Mouse (Mus musculus) left cerebral cortex, postnatal 10 days (tissue): ENCODE measurements around the gene Prtg. TPM values are rescaled to one million over a fixed set of nuclear protein-coding genes. Genes with fewer than 3 reads are reported as not detected.
A peak's percentile ranks its signal among the peaks of the same experiment; 100 is the strongest.

Experiments used
- DNase-seq, 2 experiments: peaks; one replicate each; pipeline ENCODE4 v3.0.0; 2021 to 2022; ENCODE audit warnings: low spot score in 2 of 2, mixed read lengths in 1 of 2; ENCODE audit errors: extremely low spot score in 1 of 2
- intact Hi-C: fragments of 180-260 bp; cut with DNase I; formaldehyde crosslinking; loops from one replicate; pipeline ENCODE4 v1.15.1; 2025
- total RNA-seq, 2 experiments: library from RNA; stranded (reverse); gene quantifications; 2 replicates each; pipeline ENCODE4 v1.2.3; 2021

The Prtg gene
- under 1 TPM; 0.63 to 0.66 TPM for total RNA-seq

DNA sequence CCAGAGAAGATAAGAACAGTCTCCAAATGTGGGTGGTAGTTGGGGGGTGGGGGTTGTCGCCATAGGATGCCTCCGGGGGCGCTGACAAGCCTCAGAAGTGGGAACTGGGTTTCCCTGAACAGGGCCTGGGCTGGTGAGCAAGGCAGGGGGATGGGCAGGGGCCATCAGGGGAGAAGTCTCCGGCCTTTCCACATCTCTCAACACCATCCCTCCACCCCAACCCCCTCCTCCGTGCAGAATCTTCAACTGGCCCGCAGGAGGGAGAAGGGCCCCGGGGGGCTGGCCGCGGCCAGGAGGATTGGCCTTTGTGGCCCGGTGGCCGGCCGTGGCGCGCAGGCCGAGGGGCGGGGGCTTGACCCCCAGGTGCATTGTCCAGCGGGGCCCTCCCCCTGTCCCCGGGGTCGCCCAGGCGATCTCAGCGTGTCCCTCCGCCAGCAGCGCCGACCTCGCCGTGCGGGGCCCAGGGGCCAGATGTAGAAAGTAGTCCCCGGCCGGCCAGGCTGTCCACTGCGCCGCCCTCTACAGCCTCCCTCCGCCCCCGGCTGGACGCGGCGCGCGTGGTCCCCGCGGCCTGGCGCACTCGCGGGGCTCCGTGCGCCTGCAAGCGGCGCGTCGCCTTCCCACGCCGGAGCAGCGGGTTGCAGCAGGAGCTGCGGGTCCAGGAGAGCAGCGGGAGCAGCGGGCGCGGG is at the start of gene Prtg:
Gene Prtg (plus strand): TSS at position 144 of the 689 bp plus-strand sequence.
- intact Hi-C loops = loop anchor here (5.0 kb wide), 2 partner anchors 40 to 75 kb away; no protein-coding TSS in a partner anchor

DNA sequence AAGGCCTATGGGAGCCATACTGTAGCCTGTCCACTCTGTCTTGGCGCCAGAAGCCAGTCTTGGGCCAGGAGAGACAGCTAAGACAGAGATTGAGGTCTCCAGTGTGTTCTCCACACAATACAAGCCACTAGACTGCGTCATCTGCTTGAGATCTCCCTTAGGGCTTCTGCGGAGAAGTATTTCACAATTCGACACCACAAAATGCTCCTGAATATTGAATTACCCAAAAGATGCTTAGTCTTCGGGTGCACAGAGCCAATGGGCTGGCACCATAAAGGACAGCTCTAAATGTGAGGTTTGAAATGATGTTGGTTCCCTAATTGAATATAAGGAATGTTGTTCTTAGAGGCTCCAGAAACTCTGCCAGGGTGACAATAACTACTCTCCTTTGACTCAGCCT is 49.5 kb upstream of the Prtg start:
- intact Hi-C loops = no loop called here

More for the DNA sequence above, at the start of gene Prtg:
- peak in 1 of 2 experiments; percentile 71 for DNase-seq

DNA sequence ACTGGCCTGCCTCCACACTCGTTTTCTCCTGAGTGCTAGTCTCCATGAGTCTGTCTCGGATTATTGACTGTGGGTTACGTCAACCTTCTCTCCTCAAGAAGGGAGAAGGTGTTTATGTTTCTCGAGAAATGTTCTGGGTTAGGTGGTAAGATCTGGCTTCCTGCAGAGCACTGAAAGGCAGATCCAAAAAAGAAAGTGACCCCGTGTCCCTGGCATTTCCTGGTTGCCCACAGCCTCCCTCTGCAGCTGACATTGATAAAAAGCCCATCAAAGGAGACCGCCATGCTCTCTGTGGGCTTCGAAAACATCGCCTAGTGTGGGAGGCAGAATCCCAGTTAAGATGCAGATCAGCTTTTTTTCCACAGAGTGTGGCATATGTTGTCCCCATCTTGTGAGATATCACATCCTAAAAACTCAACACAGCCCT is 48.0 kb upstream of the Prtg start:
- intact Hi-C loops = no loop called here

More for the DNA sequence above, 49.5 kb upstream of the Prtg start:
- DNase-seq = no peak

DNA sequence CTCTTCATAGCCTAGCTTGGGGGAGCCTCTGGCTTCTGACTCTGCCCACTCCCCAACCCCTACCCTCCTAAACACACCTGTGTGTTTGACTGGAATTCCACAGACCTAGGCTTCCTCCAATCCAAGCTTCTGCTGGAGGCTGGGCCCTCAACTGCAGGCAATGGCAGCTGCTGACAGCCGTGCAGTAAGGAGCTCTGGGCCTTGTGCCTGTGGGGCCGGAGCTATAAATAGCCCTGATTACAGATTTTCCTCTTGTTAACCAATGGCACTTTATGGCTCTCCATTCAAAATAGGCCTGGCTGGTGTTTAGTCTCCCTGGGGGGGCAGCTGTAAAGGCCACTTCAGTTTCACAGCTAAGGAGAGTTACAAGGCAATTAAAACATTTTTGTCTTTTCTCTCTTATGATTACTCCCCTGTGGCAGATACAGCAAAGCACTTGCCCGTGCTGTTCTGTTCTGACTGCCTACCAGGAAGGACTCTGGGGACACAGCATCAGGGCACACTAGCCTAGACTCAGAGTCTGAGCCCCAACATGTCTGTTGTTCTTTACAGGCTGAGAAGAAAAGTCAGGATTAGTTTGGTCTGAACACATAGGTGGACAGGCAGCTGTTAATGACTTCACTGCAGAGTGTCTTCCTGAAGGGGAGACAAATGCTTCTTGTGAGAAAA is 43.5 kb upstream of the Prtg start:
- intact Hi-C loops = no loop called here
- no peak for DNase-seq

More for the DNA sequence above, 48.0 kb upstream of the Prtg start:
- DNase-seq = peak in 1 of 2 experiments; percentile 35

DNA sequence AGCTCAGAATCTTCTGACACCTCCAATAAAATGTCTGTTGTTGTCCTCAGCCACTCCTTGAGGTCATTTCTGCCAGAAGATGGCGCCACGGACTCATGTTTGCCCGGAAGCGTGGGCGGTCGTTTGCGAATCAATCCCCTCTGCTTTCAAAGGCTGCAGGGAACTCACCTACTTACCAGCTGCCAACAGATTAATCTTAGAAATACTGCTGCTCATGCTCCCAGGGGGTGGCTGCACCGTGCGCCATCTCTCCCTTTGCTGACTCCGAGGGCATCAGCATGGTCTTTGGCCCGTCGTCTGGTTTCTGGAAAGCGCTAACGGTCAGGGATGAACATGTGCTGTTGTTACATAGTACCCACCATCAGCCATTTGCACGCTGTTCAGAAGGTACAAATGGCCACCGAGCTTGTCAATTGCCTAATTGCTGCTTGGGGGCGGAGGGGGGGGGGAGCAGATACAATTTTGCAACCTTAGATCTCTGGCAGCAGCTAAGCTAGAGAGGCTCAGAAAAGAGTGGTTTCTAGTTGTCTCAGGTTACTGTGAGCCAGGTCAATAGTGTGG is 39.8 kb upstream of the Prtg start:
- intact Hi-C loops = loop anchor here (5.0 kb wide), 2 partner anchors 40 to 115 kb away; partner anchors contain the start of gene Prtg
- peak; percentile 87 to 92 for DNase-seq

DNA sequence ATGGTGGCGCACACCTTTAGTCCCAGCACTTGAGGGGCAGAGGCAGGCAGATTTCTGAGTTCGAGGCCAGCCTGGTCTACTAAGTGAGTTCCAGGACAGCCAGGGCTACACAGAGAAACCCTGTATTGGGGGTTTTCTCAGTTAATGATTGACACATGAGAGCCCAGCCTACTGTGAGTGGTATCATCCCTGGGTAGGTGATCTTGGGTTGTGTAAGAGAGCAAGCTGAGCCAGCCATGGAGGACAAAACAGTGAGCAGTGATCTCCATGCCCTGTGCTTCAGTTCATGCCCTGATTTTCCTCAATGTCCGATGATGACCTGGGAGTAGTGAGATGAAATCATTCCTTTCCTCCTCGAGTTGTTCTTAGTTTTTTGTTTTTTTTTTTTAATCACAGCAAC is 31.7 kb upstream of the Prtg start:
- intact Hi-C loops = no loop called here
- DNase-seq = no peak

DNA sequence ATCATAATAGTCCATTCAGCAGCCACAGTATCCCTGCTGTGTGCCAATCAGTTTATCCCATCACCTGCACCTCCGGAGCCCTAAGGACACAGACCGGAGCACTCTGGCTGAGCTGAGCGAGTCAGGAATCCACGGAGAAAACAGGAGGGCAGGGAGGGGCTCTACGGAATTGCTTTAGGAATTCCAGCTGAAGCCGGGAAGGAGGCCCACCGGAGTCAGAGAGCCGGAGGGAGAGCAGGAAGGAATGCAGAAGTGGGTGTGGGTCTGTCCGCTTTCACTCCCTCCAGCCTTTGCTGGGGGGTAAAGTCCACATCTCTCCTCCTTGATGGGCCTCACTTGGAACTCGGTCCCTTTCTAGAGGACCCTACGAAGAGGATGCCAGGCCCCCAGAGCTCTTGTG is 27.7 kb upstream of the Prtg start:
- intact Hi-C loops = no loop called here
- no peak for DNase-seq

DNA sequence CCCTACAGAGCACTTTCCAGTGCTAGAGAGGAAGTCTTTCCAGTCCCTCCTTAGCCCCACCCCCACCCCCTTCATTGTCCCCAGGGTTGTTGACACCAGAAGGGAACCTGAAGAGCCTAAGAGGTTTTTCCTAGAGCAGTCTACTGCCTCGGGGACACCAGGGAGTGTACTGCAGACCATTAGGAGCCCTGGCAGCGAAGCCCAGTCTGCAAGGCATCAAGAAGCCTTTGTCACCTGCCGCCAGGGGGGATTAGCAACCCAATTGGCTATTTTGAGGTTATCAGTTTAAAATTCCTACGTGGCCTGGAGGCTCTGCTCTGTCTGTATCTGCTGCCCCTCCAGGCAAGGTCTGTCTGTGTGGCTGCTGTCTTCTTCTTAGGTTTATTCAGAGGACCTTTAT is 26.9 kb upstream of the Prtg start:
- intact Hi-C loops = no loop called here
- DNase-seq = no peak

DNA sequence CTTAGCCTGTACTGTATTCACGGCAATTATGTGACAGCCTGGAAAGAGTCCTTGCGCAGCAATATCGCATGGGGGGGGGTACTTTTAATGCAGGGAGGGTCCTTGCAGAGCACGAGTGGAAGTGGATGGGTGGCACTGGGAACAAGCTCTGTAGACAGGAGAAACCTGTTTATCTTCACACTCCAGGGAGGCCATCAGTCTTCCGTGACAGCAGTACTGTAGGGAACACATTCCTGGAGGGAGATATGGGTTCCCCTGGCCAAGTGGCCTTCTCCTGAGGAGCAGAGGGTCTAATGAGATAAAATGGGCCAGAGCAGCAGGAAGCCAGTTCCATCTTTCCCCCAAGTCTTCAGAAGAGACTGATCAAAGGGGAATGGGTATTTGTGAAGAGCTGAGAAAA is 26.0 kb upstream of the Prtg start:
- intact Hi-C loops = no loop called here
- no peak for DNase-seq

DNA sequence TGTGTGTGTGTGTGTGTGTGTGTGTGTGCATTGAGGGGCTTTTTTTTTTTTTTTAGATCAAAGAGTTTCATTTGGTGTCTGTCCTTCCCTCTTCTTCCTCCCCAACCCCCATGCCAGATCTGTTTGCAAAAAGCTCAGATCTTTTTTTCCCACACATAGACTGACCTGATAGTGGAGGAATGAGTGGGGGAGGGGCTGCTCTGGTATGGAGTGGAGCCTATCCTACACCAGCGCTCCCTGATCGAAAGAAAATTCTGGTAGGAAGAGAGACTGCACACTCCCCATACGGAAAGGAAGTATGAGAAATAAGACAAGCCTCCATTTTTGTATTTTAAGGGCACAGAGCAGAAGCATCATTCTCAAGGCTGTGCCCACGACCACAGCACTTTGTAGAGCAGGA is 25.2 kb upstream of the Prtg start:
- intact Hi-C loops = no loop called here
- DNase-seq = no peak

DNA sequence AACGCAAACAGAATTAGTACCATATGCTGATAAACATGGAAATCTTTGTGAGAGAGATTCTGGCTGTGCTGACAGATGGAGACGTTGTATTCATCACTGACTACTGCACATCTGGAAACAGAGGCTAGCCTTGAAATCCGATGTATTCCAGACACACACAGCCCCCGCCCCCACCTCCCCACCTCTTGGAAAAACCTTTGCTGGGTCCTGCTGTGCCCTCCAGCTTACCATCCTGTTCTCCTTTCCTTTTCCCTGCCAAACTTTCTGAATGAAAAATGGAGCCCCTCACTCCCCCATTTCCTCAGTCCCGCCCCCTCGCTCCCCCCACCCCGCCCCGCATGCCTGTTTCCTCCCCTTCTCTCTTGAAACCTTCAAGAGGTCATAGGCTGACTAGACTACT is 24.6 kb upstream of the Prtg start:
- intact Hi-C loops = no loop called here
- DNase-seq = no peak

DNA sequence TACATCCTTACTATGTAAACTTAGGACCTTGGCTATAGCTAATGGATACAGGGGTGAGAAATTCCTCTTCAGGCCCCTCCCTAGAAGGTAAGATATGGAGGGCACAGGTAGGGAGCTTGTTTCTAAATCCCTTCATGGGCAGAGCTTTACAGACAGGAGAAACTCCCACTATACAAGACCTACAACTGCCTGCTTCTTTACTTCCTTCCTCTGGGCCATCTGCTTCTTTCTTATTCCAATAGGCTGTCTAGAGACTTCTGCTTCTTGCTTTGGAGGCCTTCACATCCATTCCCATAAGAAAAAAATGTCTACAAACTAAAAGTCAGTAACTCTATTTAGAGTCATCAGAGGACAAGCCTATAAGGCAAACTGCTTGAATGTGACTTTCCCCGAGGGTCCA is 18.9 kb upstream of the Prtg start:
- intact Hi-C loops = no loop called here
- no peak for DNase-seq

DNA sequence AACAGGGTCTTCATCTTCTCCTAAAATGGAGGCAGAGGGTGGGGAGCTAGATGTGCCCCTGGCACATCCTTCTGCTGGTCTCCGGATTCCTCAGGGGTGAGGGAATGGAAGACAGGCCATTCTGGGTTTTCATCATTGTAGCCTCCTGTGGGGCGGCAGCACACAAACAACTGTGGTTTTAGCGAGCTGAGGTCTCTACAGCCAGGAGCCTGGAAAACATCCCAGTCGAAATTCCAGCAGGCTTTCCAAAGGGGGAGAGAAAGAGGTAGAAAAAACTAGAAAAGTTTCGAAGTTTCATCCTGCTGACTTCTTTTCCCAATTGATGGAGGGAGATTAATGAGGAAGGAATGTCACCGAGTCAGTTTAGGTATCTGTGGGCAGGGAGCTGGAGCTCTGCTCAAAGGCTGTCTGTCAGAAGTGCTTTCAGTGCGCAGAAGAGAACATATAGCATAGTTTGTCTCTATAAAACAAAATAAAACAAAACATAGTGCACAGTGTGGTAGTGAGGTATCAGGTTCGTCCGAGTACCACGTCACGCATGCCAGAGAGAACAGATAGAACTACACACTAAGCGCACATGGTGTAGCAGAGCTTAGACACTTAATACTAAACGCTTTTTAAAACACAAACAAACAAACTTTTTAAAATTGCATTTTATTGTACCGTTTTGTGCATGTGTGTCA is 16.0 kb upstream of the Prtg start:
- intact Hi-C loops = no loop called here
- DNase-seq = no peak

DNA sequence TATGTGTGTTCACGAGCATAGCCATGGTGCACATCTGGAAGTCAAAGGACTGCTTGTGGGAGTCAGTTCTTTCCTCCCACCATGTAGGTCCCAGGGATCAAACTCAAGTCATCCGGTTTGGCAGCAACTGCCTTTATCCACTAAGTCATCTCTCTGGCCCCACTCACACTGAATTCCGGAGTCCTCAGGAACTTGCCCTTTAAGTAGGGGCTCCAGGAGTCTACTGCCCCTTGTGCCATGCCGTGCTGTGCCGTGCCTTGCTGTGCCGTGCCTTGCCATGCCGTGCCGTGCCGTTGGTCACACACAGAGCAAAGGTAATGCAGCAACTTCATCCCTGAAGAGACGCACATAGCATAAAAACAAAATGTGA is 15.5 kb upstream of the Prtg start:
- no peak for DNase-seq
- intact Hi-C loops = no loop called here

DNA sequence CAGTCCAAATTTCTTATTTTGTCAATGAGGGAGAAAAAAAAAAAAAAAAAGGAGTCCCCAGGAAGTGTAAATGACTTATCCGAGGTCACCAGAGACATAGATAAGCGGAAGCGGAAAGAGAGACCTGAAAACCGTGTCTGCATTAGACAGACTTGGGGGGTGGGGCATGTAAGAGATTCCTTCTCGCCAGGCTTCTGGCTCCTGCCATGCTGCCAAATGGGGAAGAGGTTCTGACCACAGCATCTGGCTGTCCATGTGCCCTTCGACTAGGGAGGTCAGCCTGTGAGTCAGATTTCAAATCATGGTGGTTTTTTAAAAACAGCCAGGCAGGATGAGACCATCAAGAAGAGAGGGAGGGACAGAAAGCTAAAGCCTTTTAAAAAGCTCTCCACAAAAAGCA is 15.0 kb upstream of the Prtg start:
- DNase-seq = peak in 1 of 2 experiments; percentile 37
- intact Hi-C loops = no loop called here

DNA sequence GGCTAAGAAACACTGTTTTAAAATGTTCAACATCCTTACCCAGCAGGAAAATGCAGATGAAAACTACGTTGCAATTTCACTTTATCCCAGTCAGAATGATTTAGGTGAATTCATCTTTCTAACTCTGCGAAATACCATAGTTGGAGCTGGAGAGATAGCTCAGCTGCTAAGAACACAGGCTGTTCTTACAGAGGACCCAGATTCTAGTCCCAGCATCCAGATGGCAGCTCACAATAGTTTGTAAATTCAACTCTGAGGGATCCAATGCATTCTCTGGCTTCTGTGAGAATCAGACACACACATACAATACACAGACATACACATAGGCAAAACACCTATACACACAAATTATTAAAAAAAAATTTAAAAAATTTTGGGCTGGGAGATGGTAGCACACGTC is 11.4 kb upstream of the Prtg start:
- intact Hi-C loops = no loop called here
- no peak for DNase-seq

DNA sequence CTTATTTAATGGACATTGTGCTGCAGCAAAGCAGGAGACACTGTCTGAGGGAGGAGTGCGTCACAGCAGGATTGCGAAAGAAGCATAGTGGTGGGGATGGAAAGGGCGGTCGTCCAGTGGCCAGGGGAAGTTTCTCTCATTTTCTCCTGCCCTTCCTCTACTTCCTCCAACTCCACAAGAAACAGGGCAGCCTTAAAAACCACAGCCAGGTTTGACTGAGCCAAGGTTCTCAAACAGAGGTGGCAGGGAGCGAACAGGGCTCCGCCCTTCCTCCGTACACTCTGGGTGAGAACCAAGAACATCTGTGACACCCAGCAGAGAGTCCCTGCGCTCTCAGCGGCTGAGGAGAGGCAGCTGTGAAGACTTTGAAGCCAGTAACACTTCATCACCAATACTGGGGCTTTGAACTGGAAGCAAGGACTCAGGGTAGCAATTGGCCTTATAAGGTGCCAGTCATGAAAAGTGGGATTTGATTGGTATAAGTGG is 9.5 kb upstream of the Prtg start:
- peak in 1 of 2 experiments; percentile 32 for DNase-seq
- intact Hi-C loops = no loop called here

DNA sequence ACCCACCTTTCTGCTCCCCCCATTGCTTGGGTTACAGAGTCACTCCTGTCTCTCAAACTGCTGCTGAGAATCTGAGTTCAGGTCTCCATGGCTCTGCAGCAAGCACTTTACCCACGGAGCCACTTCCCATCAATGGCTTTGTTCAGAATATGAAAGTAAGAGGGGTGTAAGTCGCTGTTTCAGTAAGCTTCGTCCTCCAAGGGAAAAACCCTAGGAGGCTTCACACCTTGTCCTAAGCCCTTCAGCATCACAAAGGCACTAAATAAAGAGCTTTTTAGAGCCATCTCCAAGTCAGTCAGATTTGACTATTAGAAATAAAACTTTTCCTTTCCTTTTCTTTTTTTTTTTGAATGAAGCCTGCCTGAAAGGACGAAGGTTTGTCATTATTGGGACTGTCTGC is 3.4 kb upstream of the Prtg start:
- intact Hi-C loops = no loop called here
- DNase-seq = no peak

DNA sequence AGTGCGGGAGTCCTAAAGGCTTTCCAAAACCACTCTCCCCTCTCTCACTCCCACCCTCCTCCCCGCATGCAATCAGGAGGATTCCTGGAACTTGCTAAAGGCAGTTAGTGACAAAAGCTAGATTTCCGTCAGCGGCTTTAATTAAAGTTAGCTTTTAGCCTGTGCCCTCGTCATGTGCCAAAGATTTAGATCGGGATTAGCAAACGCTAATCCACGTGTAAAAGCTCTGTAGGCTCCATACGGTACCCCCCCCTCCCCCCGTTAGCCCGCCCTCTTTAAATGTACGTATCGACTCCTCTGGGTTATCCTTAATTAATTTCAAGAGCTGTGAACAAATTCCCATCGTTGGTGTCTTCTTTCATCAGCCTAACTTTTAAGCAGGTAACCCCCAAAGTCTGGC is 528 bp upstream of the Prtg start:
- intact Hi-C loops = loop anchor here (5.0 kb wide), 2 partner anchors 39 to 76 kb away; no protein-coding TSS in a partner anchor
- DNase-seq = no peak
